Mouse (Mus musculus) myocyte (in vitro differentiated cells): ENCODE data around the gene Stard13.

ENCODE experiments used
- MAX ChIP-seq: IDR thresholded peaks from one replicate; pipeline ENCODE4 v1.6.1; 2011; ENCODE audit warnings: low read depth, mild to moderate bottlenecking, control low read depth
- POLR2A ChIP-seq: IDR thresholded peaks from one replicate; pipeline ENCODE4 v1.6.1; 2011; ENCODE audit warnings: low read depth, mild to moderate bottlenecking, control low read depth, moderate library complexity; ENCODE audit not compliant: insufficient read length
- SRF ChIP-seq: IDR thresholded peaks from one replicate; pipeline ENCODE4 v1.6.1; 2011; ENCODE audit warnings: low read depth; ENCODE audit not compliant: control insufficient read depth, insufficient read length
- TCF3 ChIP-seq: IDR thresholded peaks from one replicate; pipeline ENCODE4 v1.6.1; 2011; ENCODE audit warnings: low read depth, control low read depth; ENCODE audit not compliant: insufficient read length
- USF1 ChIP-seq: IDR thresholded peaks from one replicate; pipeline ENCODE4 v1.6.1; 2011; ENCODE audit warnings: low read depth, mild to moderate bottlenecking, control low read depth, moderate library complexity

DNA sequence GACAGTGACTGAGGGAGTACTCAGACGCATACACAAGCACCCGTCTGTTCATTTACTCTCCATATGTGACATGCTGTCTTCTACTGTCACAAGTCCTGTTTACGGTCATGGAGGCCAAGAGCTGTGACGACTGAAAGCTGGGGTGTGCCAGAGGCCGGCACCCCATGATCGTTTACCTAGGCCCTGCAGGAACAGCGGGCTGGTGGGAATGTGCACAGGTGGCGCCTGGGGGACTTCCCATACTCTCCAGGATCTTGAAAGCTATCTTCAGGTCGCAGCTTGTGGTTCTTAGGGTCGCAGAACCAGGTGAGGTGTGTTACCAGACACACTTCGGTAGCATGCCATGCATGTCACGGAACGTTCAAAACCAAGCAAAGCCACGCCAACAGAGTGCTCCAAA lies 99.9 kb downstream of the Stard13 start:
- TF ChIP-seq MAX (no peak), POLR2A (no peak), TCF3 (no peak), USF1 (no peak), SRF (no peak)
